Mouse (Mus musculus): ENCODE measurements at regions not wholly inside any gene's neighbourhood (a gene's known extent, or its start where the extent isn't known, plus 50 kb on each side); places are given as distances from the start of the nearest gene placed in this dataset.

GRCm38 (mm10) chrX:97748251-97749016, 371.4 kb upstream of the Eda2r start:
- peak; percentile 36 for DNase-seq (ENCODE audit: low spot score)

GRCm38 (mm10) chrX:97744356-97744755, 367.3 kb upstream of the Eda2r start:
- DNase-seq (ENCODE audit: low spot score): no peak

GRCm38 (mm10) chrX:97724537-97724936, 347.5 kb upstream of the Eda2r start:
- no peak for DNase-seq (ENCODE audit: low spot score)

GRCm38 (mm10) chrX:97707851-97708250, 330.8 kb upstream of the Eda2r start:
- DNase-seq (ENCODE audit: low spot score): no peak

GRCm38 (mm10) chrX:97658726-97659125, 281.7 kb upstream of the Eda2r start:
- no peak for DNase-seq (ENCODE audit: low spot score)

GRCm38 (mm10) chrX:97651601-97652290, 274.7 kb upstream of the Eda2r start:
- DNase-seq (ENCODE audit: low spot score): no peak
